Mouse (Mus musculus): ENCODE results near the gene Prkcsh. TPM values are rescaled to one million over a fixed set of nuclear protein-coding genes. Genes with fewer than 3 reads are reported as not detected.

Gene Prkcsh
- 10 to 100 TPM; 90.5 to 96.5 TPM for total RNA-seq (2021)
- long read RNA-seq, transcript Prkcsh-202 (18 exons, 1,983 nt) = major isoform, 19 of 83 reads
- long read RNA-seq, transcript Prkcsh-201 (18 exons, 2,012 nt) = minor isoform, 16 of 83 reads
- long read RNA-seq, partial matches to known transcripts = 32 of 83 reads
- long read RNA-seq, other reads (novel, unspliced or antisense) = 15 of 83 reads

DNA sequence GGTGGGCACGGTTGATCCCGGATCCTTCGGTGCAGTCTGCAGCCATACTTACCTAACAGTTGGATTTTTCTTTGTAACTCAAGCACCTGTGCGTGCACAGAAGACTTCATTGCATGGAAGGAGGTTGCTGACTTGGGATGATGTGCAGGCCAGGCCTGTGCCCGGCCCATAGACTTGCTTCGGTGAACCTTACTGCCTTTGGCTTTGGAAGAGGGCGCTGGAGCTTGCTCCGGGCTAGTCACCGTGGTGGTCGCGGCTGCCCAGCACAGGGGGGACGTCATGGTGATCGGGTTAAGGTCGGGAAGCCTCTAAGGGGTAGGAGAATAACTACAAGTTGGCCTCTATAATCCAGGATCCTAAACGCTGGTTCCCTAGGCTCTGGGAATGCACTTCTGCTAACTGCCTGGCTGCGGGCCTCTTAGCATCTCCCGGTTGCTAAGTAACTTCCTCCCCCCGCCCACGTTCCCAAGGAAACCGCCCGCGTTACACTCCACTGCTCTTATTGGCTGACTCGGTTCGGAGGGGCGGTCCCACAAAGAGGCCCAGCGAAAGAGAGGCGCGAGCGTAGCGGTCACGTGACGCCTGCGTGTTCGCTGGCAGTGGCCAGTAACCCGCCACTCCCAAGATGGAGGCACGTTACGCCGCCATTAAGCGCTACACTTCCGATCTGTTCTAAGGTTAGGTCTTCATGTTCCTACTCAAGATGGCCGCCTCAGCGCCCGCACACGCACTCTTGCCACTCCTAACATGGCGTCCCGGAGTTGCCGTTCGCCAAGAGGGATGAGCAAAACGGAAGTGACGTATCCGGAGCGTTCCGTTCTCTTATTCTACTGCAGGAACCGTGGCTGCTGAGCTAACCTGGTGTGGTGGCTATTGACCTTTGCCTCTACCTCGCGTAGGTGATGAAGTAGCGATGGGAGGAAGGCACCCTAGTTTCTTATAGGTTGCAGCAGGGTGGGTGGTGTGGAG is at the start of gene Prkcsh, which contains the start of gene Ccdc151:
Prkcsh (plus strand) TSS at position 613 of the 969 bp plus-strand sequence.
Ccdc151 (minus strand) TSS at position 441 of the 969 bp plus-strand sequence.
- DNase-seq (ENCODE audit: low spot score in 2 of 2) = peak; percentile 98 to 99

DNA sequence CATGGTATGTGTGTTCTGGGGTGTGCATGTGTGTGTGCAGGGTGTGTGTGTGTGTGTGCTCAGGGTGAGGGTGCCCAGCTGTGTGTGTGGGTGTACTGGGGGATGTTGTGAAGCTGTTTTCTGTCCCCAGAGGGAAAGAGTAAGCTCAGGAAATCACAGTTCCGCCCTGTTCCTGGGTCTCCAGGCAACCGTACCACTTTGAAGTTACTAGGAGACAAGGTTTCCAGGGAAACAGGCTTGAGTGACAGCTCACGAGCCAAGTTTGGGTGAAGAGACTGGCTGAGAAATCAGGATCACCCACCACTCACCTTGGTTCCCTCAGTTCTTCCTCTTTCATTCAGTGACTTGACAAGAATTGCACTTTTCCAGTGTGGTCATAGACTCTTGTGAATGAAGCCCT is 49.0 kb upstream of the Prkcsh start:
- DNase-seq (ENCODE audit: low spot score in 2 of 2) = peak; percentile 45 to 53

DNA sequence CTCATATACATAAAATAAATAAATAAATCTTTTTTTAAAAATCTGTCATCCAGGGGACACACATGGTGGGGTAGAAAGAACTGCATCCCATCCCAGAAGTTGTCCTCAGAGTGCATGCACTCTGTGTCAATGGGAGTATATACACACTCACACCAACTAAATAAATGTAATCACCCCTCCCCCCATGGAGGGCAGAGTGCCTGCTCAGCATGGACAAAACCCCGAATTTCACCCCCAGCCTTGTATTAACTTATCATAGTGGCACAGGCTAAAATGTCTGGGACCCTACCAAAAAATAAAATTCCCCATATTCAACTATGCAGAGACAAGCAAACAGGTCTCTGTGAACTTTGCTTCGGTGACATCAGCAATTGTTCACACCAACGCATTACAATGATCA is 48.0 kb upstream of the Prkcsh start:
- no peak for DNase-seq (ENCODE audit: low spot score in 2 of 2)

DNA sequence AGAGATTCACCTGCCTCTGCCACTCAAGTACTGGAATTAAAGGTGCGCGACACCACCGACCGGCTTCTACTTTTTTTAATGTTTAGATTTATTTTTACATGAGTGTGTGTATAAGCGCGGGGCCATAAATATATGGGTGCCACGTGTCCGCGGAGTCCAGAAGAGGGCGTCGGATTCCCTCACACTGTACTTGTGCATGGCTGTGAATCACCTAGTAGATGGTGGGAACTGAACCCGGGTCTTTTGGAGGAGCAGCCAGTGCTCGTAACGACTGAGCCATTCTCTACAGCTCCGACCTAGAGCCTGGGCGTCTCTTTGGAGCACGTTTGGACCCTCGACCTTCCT is 47.4 kb upstream of the Prkcsh start:
- DNase-seq (ENCODE audit: low spot score in 2 of 2) = no peak

DNA sequence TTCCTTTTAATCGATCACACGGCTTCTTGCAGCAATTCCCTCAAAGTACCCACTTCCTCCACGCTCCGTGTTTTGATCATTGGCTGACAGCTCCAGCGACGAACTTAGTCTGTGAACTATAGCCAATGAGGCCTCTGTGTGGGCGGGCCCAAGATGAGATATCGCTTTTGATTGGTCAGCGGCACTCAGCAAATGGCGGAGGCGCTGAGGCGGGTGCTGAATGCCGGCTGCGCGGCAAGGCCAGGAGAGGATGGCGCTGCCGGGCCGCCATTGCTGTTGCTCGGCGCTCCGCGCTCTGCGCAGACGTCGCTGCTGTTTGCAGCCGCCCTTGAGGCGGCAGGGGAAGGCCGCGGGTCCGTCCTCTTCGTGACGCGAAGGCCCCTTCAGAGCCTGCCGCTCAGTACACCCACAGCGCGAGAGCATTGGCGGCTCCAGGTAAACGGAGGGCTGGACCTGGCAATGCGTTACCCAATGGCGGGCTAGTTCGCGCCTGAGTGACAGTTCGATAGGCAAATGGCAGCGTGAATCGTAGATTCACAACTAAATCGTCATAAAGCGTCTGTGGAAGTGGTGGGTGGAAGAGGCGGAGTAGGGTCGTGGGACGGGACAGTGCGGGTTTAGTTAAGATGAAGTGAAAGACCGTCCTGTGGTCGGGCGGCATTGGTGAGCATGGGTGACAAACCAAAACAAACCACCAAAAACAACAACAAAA is 46.9 kb upstream of the Prkcsh start, which contains the start of gene Swsap1:
Swsap1 (plus strand) TSS at position 186 of the 712 bp plus-strand sequence.
- peak; percentile 100 for DNase-seq (ENCODE audit: low spot score in 2 of 2)

DNA sequence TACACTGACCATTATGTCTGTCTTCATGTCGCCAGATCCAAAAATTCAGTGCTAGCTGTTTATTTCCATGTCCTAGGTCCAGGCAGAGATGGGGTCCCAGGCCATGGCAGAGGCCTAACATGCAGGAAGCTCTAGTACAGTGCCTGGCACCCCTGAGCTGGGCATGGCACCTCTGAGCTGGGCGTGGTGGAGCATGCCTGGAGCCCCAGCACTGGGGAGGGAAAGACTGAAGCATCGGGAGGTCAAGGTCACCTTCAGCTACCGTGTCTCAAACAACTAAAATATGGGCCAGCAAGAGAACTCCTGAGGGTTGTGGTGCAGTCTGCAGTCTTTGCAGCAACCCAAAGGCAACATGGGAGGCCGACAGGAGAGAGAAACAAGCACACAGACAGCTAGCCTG is 44.2 kb upstream of the Prkcsh start:
- DNase-seq (ENCODE audit: low spot score in 2 of 2) = no peak

DNA sequence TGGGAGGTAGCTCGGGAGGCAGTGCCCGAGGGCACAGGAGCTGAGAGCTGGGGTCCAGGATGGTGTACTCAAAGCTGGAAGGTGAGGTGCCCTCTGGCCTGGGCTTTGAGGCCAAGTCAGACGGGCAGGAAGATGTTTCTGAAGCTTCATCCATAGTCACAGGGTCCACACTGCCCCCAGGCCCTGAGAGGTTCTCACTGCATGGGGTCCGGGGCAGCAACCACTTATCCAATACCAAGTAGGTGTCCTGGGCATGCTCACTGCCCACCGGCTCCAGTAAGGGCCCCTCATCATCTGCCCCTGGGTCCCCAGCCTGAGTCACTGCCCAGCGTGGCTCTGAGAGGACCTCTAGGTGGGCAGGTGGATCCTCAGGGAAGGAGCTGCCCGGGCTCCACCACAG is 43.4 kb upstream of the Prkcsh start:
- no peak for DNase-seq (ENCODE audit: low spot score in 2 of 2)

DNA sequence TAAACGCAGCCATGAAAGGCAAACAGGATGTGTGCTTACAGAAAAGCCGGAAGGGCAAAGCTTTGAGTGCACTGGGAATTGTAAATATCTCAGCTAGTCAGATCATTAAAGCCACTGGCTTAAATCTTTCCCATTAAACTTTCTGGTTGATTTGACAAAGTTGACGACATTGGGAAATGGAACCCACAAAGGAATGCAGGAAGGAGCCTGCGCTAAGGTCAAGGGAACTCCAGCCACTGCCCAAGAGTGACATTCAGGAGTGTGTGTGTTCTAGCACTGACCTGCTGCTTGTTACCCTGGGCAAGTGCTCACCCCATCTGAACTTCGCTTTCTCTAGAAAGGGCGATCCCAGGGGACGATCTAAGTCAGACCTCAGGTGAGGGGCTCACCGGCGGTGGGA is 42.5 kb upstream of the Prkcsh start:
- no peak for DNase-seq (ENCODE audit: low spot score in 2 of 2)

DNA sequence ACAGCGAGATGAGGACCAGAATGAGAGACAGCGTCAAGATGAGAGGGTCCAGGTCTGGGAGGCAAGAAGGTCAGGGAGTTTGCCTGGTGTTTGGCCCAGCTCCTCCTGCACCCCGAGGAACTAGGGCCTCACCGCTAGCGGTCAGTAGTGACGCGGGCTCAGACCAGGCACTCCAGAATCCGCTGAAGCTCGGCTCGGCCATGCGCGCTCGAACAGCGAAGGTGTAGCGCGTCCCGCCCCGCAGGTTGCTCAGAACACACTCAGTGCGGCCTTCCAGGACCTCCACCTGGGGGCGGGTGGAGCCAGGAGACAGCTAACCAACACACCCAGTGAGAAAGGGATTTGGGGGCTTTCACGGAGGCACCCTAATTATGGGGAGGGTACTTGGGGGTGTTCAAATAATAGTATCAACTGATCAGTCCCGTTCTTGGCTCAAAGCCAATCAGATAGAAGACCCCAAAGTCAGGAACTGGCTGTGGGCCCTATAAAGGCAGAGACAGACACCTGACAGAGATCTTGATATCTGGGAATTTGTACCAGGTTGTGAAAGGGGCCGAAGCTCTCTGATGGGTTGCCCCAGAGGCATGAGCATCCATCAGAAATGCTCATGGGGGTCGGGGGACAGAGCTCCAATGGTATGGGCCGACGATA is 41.9 kb upstream of the Prkcsh start:
- no peak for DNase-seq (ENCODE audit: low spot score in 2 of 2)

DNA sequence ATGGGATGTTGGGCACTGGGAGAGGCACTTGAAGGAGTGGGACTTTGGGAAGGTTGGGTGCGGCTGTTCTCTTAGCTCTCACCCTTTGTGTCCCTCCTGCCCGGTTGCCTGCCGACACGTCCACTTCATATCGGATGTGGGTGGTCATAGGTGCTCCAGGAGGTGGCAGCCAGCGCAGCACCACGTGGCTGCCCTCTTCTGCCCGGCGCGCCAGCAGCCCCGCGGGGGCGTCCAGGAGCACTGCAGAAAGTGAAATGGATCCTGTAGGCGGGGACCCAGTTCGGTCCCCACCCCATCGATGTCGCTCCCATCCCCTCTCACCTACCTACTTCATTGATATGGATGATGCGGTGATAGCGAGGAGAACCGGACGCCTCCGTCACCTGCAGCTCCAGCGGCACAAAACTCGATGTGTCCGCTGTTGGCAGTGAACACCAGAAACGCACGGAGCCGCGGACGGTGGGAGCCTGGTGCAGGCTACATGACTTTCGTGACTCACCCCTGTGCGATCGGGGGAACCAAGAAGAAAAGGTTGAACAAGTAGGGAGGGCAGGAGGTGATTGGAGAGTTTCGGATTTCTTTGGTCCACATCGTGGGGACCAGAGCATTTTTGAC is 41.1 kb upstream of the Prkcsh start:
- DNase-seq (ENCODE audit: low spot score in 2 of 2) = no peak

DNA sequence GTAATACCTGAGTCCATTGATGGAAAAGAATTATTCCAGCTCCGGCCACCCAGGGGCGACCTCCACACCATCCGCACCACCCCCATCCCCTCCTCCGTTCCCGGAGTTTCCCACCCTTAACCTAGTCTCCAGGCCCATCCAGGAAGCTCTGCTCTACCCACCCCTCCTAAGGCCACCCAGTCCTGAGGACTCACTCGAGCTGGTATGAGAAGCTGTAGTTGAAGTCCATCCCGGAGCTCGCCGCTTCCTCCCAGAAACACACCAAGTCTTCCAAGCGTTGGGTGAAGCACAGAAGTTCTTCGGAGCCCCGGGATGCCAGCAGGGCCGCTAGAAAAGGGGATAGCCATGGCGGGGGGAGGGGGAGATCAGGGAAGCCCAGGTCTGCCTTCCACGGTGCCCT is 40.6 kb upstream of the Prkcsh start:
- DNase-seq (ENCODE audit: low spot score in 2 of 2) = no peak

DNA sequence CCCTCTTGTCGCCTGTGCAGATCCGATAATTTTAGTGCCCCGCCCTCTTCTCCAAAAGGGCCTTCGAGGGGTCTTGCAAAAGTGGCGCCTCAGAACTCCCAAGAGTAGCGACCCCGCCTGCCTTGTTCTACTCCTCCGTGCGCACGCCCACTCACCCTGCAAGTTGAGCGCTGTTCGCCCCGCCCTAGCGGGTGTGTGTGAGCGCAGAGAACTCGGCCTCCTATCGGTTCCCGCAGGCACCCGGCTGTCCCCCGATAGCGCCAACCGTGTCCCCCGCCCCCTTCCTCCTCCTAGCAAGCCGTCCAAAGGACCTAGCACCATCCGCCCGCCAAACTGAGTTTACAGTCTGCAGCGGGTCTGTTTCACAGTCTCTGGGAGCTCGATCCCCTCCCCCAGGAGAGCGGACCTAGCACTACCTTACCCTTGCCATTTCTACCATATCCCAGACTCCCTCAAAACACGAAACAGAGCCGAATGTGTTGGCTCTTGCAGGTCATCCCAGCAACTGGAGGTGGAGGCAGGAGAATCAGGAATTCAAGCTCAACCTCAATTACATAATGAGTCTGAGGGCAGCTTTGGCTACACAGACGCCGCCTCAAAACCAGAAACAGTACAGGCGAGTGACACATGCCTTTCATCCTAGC is 40.1 kb upstream of the Prkcsh start:
- DNase-seq (ENCODE audit: low spot score in 2 of 2) = peak; percentile 61 to 70

DNA sequence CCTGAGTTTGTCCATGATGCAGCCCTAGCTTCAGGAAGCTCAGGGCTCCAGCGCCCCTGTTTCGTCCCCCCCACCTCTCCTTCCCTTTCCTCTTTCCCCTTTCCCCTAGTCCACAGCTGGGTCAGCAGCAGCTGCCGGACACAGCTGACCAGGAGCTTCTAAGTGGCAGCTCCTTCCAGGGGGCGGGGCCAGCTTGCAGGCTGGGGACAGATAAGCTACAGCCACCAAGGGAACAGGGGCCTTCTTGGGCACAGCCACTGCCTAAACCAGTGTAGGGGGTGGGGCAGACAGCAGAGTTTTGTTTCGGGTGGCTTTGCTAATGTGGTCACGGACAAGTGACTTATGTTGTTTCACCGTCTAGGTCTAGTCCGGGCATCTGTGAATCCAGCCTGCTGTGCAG is 39.2 kb upstream of the Prkcsh start, which contains the start of gene Epor:
Epor (minus strand) TSS at position 90 of the 400 bp plus-strand sequence.
- DNase-seq (ENCODE audit: low spot score in 2 of 2) = no peak

DNA sequence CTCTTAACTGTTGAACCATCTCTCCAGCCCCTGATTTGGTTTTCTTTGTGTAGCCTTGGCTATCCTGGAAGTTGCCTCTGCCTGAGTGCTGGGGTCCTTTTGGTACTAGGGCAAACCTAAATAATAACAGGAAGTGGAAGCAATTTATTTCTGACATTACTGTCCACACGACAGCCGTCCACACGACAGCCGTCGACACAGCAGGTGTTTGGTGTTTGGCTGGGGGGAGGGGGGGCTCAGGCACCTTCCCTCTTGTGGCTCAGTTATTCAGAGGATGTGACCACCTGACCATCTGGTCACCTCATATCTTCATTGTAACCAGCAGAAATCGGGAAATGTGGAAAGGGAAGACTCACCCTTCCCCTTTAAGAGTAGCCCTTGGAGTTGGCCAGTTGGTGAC is 33.7 kb upstream of the Prkcsh start:
- no peak for DNase-seq (ENCODE audit: low spot score in 2 of 2)

DNA sequence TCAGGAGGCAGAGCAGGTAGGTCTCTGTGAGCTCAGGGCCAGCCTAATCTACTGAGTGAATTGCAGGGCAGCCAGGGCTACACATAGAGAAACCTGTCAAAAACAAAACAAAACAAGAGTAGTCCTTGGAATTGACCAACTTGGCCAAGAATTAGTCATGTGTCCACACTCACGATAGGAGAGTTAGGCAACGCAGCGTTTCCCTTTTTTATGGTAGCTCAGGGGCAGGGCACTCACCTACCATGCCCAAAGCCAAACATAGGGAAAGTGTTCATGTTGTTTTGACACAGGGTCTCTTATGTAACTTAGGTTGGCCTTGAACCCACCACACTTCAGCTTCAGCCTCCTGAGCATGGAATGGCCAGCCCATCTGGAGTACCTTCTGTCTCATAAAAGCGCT is 33.3 kb upstream of the Prkcsh start:
- DNase-seq (ENCODE audit: low spot score in 2 of 2) = no peak

DNA sequence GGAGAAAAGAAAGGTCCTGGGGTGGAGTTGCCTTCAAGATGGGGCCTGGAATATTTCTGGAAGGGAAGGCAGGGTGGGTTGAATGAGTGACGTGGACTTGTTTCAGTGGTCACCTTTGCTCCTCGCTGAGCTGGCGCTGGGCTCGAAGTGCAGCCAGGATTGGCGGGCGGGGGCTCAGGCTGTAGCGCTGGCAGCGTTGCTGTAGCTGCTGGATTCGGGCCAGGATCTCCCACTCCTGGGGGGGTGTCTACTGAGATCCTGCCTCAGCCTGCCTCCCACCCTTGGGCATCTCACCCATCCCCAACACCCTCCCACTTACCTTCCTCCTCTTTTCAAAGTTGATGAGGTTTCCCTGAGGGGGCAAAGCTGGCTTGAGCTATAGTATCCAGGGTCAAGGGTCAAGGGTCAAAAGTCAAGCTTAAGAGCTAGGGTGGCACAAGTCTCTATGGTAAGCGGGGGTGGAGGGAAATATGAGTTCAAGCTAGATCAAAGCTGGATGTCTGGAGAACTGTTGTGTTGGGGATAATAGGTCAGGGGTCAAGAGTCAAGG is 25.9 kb upstream of the Prkcsh start:
- DNase-seq (ENCODE audit: low spot score in 2 of 2) = no peak

DNA sequence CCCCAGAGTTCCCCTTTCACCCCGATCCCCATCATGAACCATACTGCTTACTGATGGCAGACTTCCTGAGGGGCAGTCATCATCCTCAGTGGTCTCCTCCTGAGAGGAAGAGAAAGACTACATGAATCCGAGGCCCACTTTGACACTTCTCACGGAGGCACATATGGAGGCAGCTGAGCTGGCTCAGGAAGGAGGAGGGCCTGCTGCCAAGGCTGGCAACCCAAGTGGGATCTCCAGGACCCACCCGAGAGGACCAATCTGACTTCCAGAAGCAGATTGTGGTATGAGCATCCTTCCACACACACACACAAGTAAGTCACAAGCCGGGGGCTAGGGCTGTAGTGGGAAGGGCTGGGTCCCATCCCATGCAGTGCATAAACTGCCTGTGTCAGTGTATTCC is 25.3 kb upstream of the Prkcsh start:
- no peak for DNase-seq (ENCODE audit: low spot score in 2 of 2)

DNA sequence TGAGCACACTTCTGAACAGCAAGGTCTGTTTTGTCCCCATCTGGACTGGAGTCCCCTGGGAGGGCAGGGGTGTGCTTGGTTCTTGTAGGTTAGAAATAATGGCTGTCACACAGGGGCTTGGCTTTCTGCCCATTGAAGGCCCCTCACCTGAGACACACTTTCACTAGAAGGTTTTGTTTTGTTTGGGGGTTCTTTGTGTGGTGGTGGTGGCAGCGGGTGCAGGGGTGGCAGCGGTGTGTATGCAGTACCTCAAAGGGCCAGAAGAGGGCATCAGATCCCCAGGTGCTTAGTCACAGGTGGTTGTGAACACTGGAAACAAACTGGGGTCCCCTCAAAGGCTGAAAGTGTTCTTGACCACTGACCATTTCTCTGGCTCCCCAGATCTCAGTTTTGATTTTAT is 24.6 kb upstream of the Prkcsh start:
- peak in 1 of 2 experiments; percentile 36 for DNase-seq (ENCODE audit: low spot score in 2 of 2)

DNA sequence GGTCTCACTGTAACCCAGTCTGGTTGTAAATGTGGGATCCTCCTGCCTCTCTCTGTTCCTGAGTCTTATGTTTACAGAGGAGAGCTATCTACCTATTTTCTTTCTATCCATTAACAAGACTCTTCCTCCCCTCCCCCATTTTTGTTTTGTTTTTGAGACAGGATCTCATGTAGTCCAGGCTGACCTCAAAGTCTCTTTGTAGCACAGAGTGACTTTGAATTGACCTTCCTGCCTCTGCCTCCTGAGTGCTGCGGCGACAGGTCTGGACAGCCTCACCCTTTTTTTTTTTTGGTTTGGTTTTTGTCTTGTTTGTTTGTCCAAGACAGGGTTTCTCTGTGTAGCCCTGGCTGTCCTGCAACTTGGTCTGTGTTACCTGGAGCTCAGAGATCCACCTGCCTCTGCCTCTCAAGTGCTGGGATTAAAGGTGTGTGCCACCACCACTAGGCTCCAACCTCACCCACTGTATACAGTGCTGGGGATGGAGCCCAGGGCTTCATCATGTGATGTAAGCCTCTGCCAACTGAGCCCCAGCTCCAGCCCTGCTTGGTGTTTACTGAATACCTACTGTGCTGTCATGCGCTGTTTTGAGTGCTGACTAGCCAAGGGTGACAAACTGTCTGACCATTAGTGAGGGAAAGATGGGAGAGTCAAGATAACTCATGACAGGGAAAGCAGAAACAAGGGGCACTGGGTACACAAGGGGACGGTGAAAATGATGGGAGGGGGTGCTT is 24.0 kb upstream of the Prkcsh start:
- DNase-seq (ENCODE audit: low spot score in 2 of 2) = no peak

Measured in layer of hippocampus, postnatal 10 days (tissue).